Mouse (Mus musculus) forebrain, postnatal 0 days (tissue): Measurements from ENCODE around the gene Gla. TPM values are rescaled to one million over a fixed set of nuclear protein-coding genes. Genes with fewer than 3 reads are reported as not detected.
A peak's percentile ranks its signal among the peaks of the same experiment; 100 is the strongest.

Experiments
- ATAC-seq: fragments of 200-750 bp; cut with Nextera tagmentation; 2 replicates; pipeline ENCODE4 v1.8.0; 2017; ENCODE audit warnings: mild to moderate bottlenecking, moderate library complexity
- DNase-seq: peaks from one replicate; pipeline ENCODE4 v3.0.0-alpha.2; 2015
- H3K27ac ChIP-seq: fragments of 300-500 bp; sonication (generic); 2 replicates; pipeline ENCODE4 v1.5.1; 2014; ENCODE audit warnings: low read depth, mild to moderate bottlenecking, antibody characterized with exemption, low read length, moderate library complexity, mixed read lengths
- H3K27me3 ChIP-seq: fragments of 300-500 bp; sonication (generic); 2 replicates; pipeline ENCODE4 v1.6.1; 2014; ENCODE audit warnings: mild to moderate bottlenecking, low read length, mixed read lengths; ENCODE audit not compliant: insufficient read depth
- H3K36me3 ChIP-seq: fragments of 300-500 bp; sonication (generic); 2 replicates; pipeline ENCODE4 v1.6.1; 2014; ENCODE audit warnings: mild to moderate bottlenecking, moderate library complexity; ENCODE audit not compliant: insufficient read depth
- H3K4me1 ChIP-seq: fragments of 300-500 bp; sonication (generic); 2 replicates; pipeline ENCODE4 v1.6.1; 2014; ENCODE audit warnings: antibody characterized with exemption; ENCODE audit not compliant: insufficient read depth
- H3K4me2 ChIP-seq: fragments of 300-500 bp; sonication (generic); 2 replicates; pipeline ENCODE4 v1.6.1; 2014; ENCODE audit warnings: low read depth, mild to moderate bottlenecking, moderate library complexity
- H3K4me3 ChIP-seq: fragments of 300-500 bp; sonication (generic); 2 replicates; pipeline ENCODE4 v1.5.1; 2014; ENCODE audit warnings: low read depth, low read length, mixed read lengths
- H3K9ac ChIP-seq: fragments of 300-500 bp; sonication (generic); 2 replicates; pipeline ENCODE4 v1.6.1; 2014; ENCODE audit warnings: mild to moderate bottlenecking
- H3K9me3 ChIP-seq: fragments of 300-500 bp; sonication (generic); 2 replicates; pipeline ENCODE4 v1.6.1; 2016; ENCODE audit warnings: low read length
- CTCF ChIP-seq: sonication (generic); IDR thresholded peaks from 2 replicates; pipeline ENCODE4 v1.5.1; 2016; ENCODE audit warnings: antibody characterized with exemption, control low read depth, low read depth
- whole genome bisulfite sequencing: fragments of 180-500 bp; shearing (Covaris S2); extraction: QIAGEN DNeasy Blood & Tissue Kit; methylation state at CpG from one replicate; pipeline ENCODE4 v1.1.7; 2014; 5-methylcytosine and 5-hydroxymethylcytosine counted together
- polyA plus RNA-seq: library from polyadenylated mRNA; unstranded; fragments of >200 nt; fragmentation: Nextera tagmentation; extraction: Ambion mirVana; gene quantifications from 2 replicates; pipeline ENCODE4 v1.2.1, GENCODE M21; 2015
- total RNA-seq: library from RNA; depleted of rRNA; stranded (reverse); fragments of >200 nt; gene quantifications from 2 replicates; pipeline ENCODE4 v1.2.3, GENCODE M21; 2014

Gene Gla
- total and polyA plus RNA-seq, 2 experiments from 2014 or later, result 4.3 to 5.8 TPM

DNA sequence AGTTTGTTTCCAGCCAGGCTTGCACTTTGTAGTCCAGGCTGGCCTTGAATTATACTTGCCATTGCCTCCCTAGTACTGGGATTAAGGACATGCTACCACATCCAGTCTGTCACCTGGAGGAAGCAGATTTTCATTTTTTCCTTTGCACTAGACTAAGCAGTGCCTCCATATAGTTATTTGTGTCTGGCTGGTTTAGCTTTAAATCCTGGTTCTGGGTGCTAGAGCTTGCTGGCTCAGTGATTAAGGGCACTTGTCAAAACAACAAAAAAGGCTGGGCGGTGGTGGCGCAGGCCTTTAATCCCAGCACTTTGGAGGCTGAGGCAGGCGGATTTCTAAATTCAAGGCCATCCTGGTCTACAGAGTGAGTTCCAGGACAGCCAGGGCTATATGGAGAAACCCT is 11.9 kb downstream of the Gla start:
- ATAC-seq (no peak), DNase-seq (no peak)
- Histone ChIP-seq H3K4me1 (0 out of 2 replicates have a peak, but pooled peaks cover 3% of the 10 kb centered on the region), H3K36me3 (no peaks in the 10 kb centered on the region), H3K4me2 (no peak overlapping the region), H3K9ac (no peak overlapping the region), H3K4me3 (no peak overlapping the region), H3K27ac (no peak overlapping the region), H3K27me3 (no peaks in the 10 kb centered on the region), H3K9me3 (no peaks in the 10 kb centered on the region)
- no peak for TF ChIP-seq CTCF
- 82% methylated on average over 3 of the region's 3 CpGs for WGBS

DNA sequence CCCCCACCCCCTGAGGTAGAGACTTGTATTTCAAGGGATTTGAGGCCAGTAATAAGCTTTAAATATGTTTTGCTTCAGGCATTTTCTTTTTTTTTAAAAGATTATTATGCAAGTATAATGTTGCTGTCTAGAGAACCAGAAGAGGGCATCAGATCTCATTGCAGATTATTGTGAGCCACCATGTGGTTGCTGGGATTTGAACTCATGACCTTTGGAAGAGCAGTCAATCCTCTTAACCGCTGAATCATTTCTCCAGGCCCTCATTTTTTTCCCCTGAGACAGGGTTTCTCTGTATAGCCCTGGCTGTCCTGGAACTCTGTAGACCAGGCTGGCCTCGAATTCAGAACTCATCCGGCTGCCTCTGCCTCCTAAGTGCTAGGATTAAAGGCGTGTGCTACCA is 12.7 kb downstream of the Gla start:
- TF ChIP-seq CTCF, result no peak
- WGBS, result 78% methylated on average over 4 of the region's 4 CpGs
- H3K9ac ChIP-seq, result no peak overlapping the region
- H3K4me3 ChIP-seq, result no peak overlapping the region
- ATAC-seq, result no peak
- no peak for DNase-seq
- no peak overlapping the region for H3K27ac ChIP-seq
- H3K4me2 ChIP-seq, result no peak overlapping the region
- H3K36me3 ChIP-seq, result no peaks in the 10 kb centered on the region
- H3K27me3 ChIP-seq, result no peaks in the 10 kb centered on the region
- H3K4me1 ChIP-seq, result 0 out of 2 replicates have a peak, but pooled peaks cover 3% of the 10 kb centered on the region
- no peaks in the 10 kb centered on the region for H3K9me3 ChIP-seq

DNA sequence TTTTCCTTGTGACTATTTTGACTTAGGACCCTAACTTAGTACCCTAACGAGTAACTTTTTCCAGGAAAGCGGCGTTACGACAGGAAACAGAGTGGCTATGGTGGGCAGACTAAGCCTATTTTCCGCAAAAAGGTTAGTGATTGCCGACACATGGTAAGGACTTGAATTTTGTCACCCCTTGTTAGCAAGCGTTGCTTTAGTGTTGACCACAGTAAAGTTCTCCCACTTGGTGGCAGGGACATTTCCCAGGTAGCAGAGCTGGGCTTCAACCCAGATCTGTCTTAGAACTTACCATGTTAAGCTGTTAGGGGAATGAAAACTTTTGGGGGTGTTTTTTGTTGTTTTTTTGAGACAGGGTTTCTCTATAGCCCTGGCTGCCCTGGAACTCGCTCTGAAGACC is 14.5 kb downstream of the Gla start:
- TF ChIP-seq CTCF, result no peak
- Histone ChIP-seq H3K4me1 (0 out of 2 replicates have a peak, but pooled peaks cover 3% of the 10 kb centered on the region), H3K36me3 (no peaks in the 10 kb centered on the region), H3K4me2 (peak overlapping the region; percentile 50), H3K9ac (peak overlapping the region; percentile 56), H3K27me3 (no peaks in the 10 kb centered on the region), H3K27ac (peak overlapping the region; percentile 80; the same call in 1 of the 2 replicates), H3K4me3 (peak overlapping the region; percentile 43), H3K9me3 (no peaks in the 10 kb centered on the region)
- ATAC-seq (no peak), DNase-seq (no peak)
- 44% methylated on average over 8 of the region's 8 CpGs for WGBS

DNA sequence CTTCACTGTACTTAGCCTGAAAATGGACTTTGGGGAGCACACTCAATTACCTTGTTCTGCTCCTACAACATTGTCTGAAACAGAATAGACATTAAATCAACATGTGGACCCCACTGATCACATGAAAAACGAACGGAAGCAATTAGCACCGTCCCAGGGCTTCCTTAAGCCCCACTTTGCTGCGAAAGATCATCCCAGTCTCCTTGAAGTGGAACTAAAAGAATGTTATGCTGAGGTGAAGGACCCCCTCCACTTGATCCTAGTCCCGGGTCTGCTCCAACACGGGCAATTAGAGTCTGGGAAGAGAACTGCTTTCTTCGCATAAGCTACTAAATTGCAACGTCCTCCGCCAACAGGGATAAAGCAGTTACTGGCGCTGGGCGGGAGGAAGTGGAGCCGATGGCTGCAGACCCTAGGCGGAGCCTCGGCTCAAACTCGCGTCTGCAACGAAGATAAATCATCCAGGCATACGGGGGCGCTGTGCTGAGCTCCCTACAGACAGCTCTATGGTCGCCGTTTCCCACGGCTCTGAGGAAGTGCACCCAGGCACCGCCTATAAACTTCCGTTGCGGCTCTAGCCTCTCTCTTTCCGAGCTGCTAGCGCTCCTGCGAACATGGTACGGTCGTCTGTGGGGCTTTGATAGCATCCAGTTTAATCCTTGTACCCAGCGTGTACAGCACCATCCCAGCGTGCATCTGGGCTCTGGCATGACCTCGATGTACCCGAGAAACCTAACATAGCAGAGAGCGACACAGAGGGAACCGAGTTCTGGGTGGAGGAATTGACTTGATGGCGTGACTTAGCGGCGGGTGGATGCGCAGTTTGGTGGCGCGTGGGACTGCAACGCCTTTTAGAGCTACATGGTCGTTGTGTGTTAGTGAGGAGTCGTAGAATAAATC is 15.6 kb downstream of the Gla start, which contains the start of gene Rpl36a:
Gene Rpl36a (plus strand): TSS at position 552 of the 900 bp plus-strand sequence.
- WGBS, result 24% methylated on average over 45 of the region's 45 CpGs

DNA sequence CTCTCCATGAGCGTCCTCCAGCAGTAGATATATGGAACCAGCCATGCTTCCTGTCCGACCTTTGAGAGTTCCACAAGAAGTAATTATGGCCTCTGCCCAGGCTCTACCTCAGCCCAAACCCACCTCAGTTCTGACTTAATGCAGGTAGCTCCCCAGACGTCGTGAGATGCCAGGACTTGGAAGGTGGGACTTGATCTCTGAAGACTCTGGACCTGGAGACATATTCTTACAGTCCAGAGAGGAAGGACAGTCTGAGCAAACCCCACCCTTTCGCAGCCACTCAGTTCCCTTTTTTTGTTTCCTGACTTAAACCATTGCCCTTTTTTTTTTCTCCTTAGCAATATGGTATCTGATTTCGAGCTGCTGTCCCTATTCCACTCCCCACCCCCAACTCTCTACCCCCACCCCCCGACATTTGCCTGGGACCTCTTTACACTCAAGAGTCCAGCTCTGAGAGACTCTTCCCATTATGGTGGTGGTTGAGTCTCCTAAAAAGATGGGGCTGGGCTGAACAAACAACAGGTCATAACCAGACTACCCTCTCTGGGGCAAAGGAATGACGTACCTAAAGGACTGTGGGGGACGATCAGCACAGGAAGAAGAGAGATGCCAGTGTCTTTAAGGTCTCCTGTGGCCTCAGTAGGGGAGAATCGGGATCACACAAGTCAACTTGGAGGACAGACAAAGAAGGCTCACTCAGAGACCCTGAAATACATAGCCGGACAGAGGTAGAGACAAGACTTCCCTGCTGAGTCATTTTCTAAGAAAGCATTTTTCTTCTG is 17.8 kb downstream of the Gla start, which contains the start of gene Btk:
Gene Btk (minus strand): TSS at position 683 of the 782 bp plus-strand sequence.
- 89% methylated on average over 11 of the region's 11 CpGs for WGBS
- 0 out of 2 replicates have a peak, but pooled peaks cover 3% of the 10 kb centered on the region for H3K4me1 ChIP-seq
- H3K36me3 ChIP-seq, result no peaks in the 10 kb centered on the region
- no peaks in the 10 kb centered on the region for H3K27me3 ChIP-seq
- no peak within 1 kb of the TSS for H3K9ac ChIP-seq
- DNase-seq (no peak), ATAC-seq (no peak)
- no peak within 1 kb of the TSS for H3K27ac ChIP-seq
- no peak within 1 kb of the TSS for H3K4me2 ChIP-seq
- H3K9me3 ChIP-seq, result no peaks in the 10 kb centered on the region
- no peak for TF ChIP-seq CTCF
- no peak within 1 kb of the TSS for H3K4me3 ChIP-seq

More for the DNA sequence above, 15.6 kb downstream of the Gla start, which contains the start of gene Rpl36a:
- H3K27me3 ChIP-seq, result no peaks in the 10 kb centered on the region
- 0 out of 2 replicates have a peak, but pooled peaks cover 3% of the 10 kb centered on the region for H3K4me1 ChIP-seq
- peak within 1 kb of the TSS; percentile 80 for H3K27ac ChIP-seq
- ATAC-seq (peak; percentile 98), DNase-seq (peak; percentile 93)
- H3K36me3 ChIP-seq, result no peaks in the 10 kb centered on the region
- peak within 1 kb of the TSS; percentile 56 for H3K9ac ChIP-seq
- peak within 1 kb of the TSS; percentile 43 for H3K4me3 ChIP-seq
- peak within 1 kb of the TSS; percentile 50 for H3K4me2 ChIP-seq
- H3K9me3 ChIP-seq, result no peaks in the 10 kb centered on the region
- peak; percentile 63 for TF ChIP-seq CTCF

DNA sequence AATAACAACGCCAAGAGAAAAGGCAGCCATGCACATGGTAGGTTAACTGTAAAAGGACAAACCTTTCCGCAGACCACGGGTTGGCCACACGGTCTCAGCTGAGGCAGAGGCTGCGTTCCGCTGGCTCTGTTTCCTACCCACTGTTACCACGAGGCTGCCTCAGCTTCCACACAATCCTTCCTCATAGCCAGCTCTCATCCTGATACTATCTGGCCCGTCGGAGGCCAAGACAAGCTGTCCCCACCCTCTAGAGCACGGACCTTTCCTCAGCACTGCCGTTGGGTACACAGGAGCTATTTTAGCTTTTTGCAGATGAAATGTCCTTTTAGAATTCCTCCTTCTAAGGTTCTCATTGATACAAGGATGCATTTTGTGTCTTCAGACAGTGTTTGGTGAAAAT is 18.7 kb downstream of the Gla start:
- WGBS, result 87% methylated on average over 11 of the region's 11 CpGs
- ATAC-seq, result no peak
- H3K27ac ChIP-seq, result no peak overlapping the region

More for the DNA sequence above, 18.7 kb downstream of the Gla start:
- Histone ChIP-seq H3K4me2 (no peak overlapping the region), H3K9me3 (no peaks in the 10 kb centered on the region), H3K27me3 (no peaks in the 10 kb centered on the region), H3K4me3 (no peak overlapping the region), H3K4me1 (0 out of 2 replicates have a peak, but pooled peaks cover 3% of the 10 kb centered on the region), H3K36me3 (no peaks in the 10 kb centered on the region), H3K9ac (no peak overlapping the region)
- no peak for TF ChIP-seq CTCF
- no peak for DNase-seq
